Mouse (Mus musculus) midbrain, embryonic 14.5 days (tissue): ENCODE results near the gene Smarce1. TPM values are rescaled to one million over a fixed set of nuclear protein-coding genes. Genes with fewer than 3 reads are reported as not detected.

Source experiments
- ATAC-seq: fragments of 200-750 bp; cut with Nextera tagmentation; 2 replicates; pipeline ENCODE4 v1.8.0; 2017; ENCODE audit warnings: moderate number of reproducible peaks, moderate library complexity; ENCODE audit not compliant: low FRiP score, low TSS enrichment
- DNase-seq: peaks from one replicate; pipeline ENCODE4 v3.0.0-alpha.2; 2015
- H3K27ac ChIP-seq: fragments of 300-500 bp; sonication (generic); replicated peaks from 2 replicates; pipeline ENCODE4 v1.5.1; 2014; ENCODE audit warnings: mild to moderate bottlenecking, low read depth, low read length, moderate library complexity
- H3K27me3 ChIP-seq: fragments of 300-500 bp; sonication (generic); 2 replicates; pipeline ENCODE4 v1.6.1; 2014; ENCODE audit warnings: low read length, control low read depth, mixed read lengths; ENCODE audit not compliant: control insufficient read depth, insufficient read depth
- H3K36me3 ChIP-seq: fragments of 300-500 bp; sonication (generic); 2 replicates; pipeline ENCODE4 v1.6.1; 2014; ENCODE audit warnings: low read length, control low read depth; ENCODE audit not compliant: control insufficient read depth, insufficient read depth
- H3K4me1 ChIP-seq: fragments of 300-500 bp; sonication (generic); 2 replicates; pipeline ENCODE4 v1.6.1; 2014; ENCODE audit warnings: mild to moderate bottlenecking, antibody characterized with exemption, low read length, control low read depth; ENCODE audit not compliant: control insufficient read depth, insufficient read depth
- H3K4me2 ChIP-seq: fragments of 300-500 bp; sonication (generic); 2 replicates; pipeline ENCODE4 v1.6.1; 2014; ENCODE audit warnings: mild to moderate bottlenecking, low read length, moderate library complexity
- H3K4me3 ChIP-seq: fragments of 300-500 bp; sonication (generic); replicated peaks from 2 replicates; pipeline ENCODE4 v1.5.1; 2014; ENCODE audit warnings: low read depth, low read length
- H3K9ac ChIP-seq: fragments of 300-500 bp; sonication (generic); replicated peaks from 2 replicates; pipeline ENCODE4 v1.6.1; 2014; ENCODE audit warnings: mild to moderate bottlenecking, low read length, moderate library complexity
- H3K9me3 ChIP-seq: fragments of 300-500 bp; sonication (generic); 2 replicates; pipeline ENCODE4 v1.6.1; 2016; ENCODE audit warnings: low read length, control low read depth, mixed read lengths; ENCODE audit not compliant: control insufficient read depth
- WGBS: fragments of 180-500 bp; shearing (Covaris S2); extraction: QIAGEN DNeasy Blood & Tissue Kit; methylation state at CpG from one replicate; pipeline ENCODE4 v1.1.7; 2014; 5-methylcytosine and 5-hydroxymethylcytosine counted together
- polyA plus RNA-seq: library from polyadenylated mRNA; unstranded; fragments of >200 nt; fragmentation: Nextera tagmentation; extraction: Ambion mirVana; gene quantifications from 2 replicates; pipeline ENCODE4 v1.2.1, GENCODE M21; 2014

Smarce1 gene
- polyA plus RNA-seq, 1 experiment from 2014 or later = 173 TPM

DNA sequence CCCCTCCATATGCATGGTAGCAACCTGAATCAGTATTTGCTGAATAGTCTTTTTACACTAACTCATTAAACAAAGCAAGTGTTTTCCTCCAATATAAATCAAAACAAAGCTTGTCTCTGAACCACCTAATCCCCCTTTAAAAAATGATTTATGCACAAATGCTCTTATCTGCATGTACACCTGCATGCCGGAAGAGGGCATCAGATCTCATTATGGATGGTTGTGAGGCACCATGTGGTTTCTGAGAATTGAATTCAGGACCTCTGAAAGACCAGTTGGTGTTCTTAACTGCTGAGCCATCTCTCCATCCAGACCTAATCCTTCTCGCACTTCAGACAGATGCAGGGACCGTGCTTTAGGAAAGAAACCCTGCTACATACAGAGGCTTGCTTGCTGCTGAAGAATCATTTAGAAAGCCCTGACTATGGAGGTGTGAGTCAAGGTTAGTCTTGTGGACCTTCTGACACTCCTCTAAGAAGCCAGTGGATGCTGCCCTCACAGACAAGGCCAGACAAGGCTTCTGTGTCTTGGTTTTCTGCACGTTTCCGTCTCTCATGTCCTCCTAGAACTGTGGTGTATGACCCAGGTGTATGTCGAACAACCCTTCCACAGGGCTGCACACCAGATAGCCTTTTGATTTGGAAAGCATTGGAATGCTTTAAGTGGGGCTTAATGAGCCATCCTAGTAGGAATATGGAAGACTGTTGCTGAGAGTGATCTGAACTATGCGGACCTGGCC lies 13.4 kb downstream of the Smarce1 start:
- DNase-seq = no peak
- no peaks in the 10 kb centered on the region for H3K4me1 ChIP-seq
- H3K27ac ChIP-seq = no peak overlapping the region
- no peak overlapping the region for H3K4me2 ChIP-seq
- H3K9ac ChIP-seq = no peak overlapping the region
- H3K4me3 ChIP-seq = no peak overlapping the region
- no peaks in the 10 kb centered on the region for H3K27me3 ChIP-seq
- WGBS = 89% methylated on average over 7 of the region's 7 CpGs
- H3K9me3 ChIP-seq = no peaks in the 10 kb centered on the region
- no peak for ATAC-seq
- peaks cover 90% of the 10 kb centered on the region for H3K36me3 ChIP-seq

GRCm38 (mm10) chr11:99216181-99216580 lies 14.6 kb downstream of the Smarce1 start:
- no peaks in the 10 kb centered on the region for H3K9me3 ChIP-seq
- peaks cover 92% of the 10 kb centered on the region for H3K36me3 ChIP-seq
- no peak overlapping the region for H3K4me3 ChIP-seq
- 97% methylated on average over 3 of the region's 3 CpGs for WGBS
- ATAC-seq = no peak
- DNase-seq = no peak
- no peak overlapping the region for H3K4me2 ChIP-seq
- no peaks in the 10 kb centered on the region for H3K4me1 ChIP-seq
- H3K9ac ChIP-seq = no peak overlapping the region
- no peaks in the 10 kb centered on the region for H3K27me3 ChIP-seq
- H3K27ac ChIP-seq = no peak overlapping the region

GRCm38 (mm10) chr11:99212693-99213092 lies 18.1 kb downstream of the Smarce1 start:
- 88% methylated on average over 7 of the region's 7 CpGs for WGBS
- DNase-seq (no peak), ATAC-seq (no peak)
- Histone ChIP-seq H3K4me3 (no peak overlapping the region), H3K4me1 (no peaks in the 10 kb centered on the region), H3K36me3 (peaks cover 91% of the 10 kb centered on the region), H3K4me2 (no peak overlapping the region), H3K27me3 (no peaks in the 10 kb centered on the region), H3K27ac (no peak overlapping the region), H3K9me3 (no peaks in the 10 kb centered on the region), H3K9ac (no peak overlapping the region)

GRCm38 (mm10) chr11:99211964-99212363 lies 18.9 kb downstream of the Smarce1 start:
- H3K27me3 ChIP-seq = no peaks in the 10 kb centered on the region
- WGBS = 87% methylated on average over 2 of the region's 2 CpGs
- no peak overlapping the region for H3K4me3 ChIP-seq
- peaks cover 83% of the 10 kb centered on the region for H3K36me3 ChIP-seq
- H3K9me3 ChIP-seq = no peaks in the 10 kb centered on the region
- no peak overlapping the region for H3K9ac ChIP-seq
- H3K4me1 ChIP-seq = no peaks in the 10 kb centered on the region
- no peak overlapping the region for H3K4me2 ChIP-seq
- DNase-seq = no peak
- H3K27ac ChIP-seq = no peak overlapping the region
- no peak for ATAC-seq

- Histone ChIP-seq H3K27me3 (no peaks in the 10 kb centered on the region), H3K4me2 (no peak overlapping the region), H3K27ac (no peak overlapping the region), H3K4me3 (no peak overlapping the region), H3K9ac (no peak overlapping the region), H3K9me3 (no peaks in the 10 kb centered on the region), H3K4me1 (no peaks in the 10 kb centered on the region), H3K36me3 (peaks cover 46% of the 10 kb centered on the region)
- 83% methylated on average over 8 of the region's 8 CpGs for WGBS
- ATAC-seq (no peak), DNase-seq (no peak)
Observed at GRCm38 (mm10) chr11:99208105-99208669, 22.6 kb downstream of the Smarce1 start.

GRCm38 (mm10) chr11:99207449-99207848 lies 23.4 kb downstream of the Smarce1 start:
- Histone ChIP-seq H3K27me3 (no peaks in the 10 kb centered on the region), H3K4me3 (no peak overlapping the region), H3K4me2 (no peak overlapping the region), H3K9ac (no peak overlapping the region), H3K36me3 (peaks cover 39% of the 10 kb centered on the region), H3K9me3 (no peaks in the 10 kb centered on the region), H3K4me1 (no peaks in the 10 kb centered on the region), H3K27ac (no peak overlapping the region)
- DNase-seq (no peak), ATAC-seq (no peak)
- 47% methylated on average over 2 of the region's 2 CpGs for WGBS

DNA sequence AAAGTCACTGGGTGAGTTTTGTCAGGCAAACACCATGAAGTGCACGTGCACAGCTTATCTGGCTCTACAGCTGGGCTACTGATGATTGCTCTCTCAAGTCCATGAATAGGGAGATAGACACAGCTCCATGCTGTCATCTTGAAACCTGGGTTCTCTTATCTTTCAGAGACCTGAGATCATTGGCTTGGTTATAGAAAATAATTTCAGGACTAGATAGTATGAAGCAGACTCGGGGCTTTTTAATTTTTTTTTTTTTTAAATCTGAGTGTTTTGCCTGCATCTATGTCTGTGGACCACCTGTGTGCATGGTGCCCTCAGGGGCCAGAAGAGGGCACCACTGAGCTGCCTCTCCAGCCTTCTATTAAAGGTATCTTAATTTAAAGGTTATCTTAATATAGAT lies 23.9 kb downstream of the Smarce1 start:
- no peak overlapping the region for H3K4me3 ChIP-seq
- H3K4me2 ChIP-seq = no peak overlapping the region
- H3K9me3 ChIP-seq = no peaks in the 10 kb centered on the region
- H3K27me3 ChIP-seq = no peaks in the 10 kb centered on the region
- DNase-seq (peak; percentile 61), ATAC-seq (no peak)
- H3K36me3 ChIP-seq = peaks cover 34% of the 10 kb centered on the region
- H3K9ac ChIP-seq = no peak overlapping the region
- no peak overlapping the region for H3K27ac ChIP-seq
- no peaks in the 10 kb centered on the region for H3K4me1 ChIP-seq
- WGBS = 38% methylated on average over 2 of the region's 2 CpGs

DNA sequence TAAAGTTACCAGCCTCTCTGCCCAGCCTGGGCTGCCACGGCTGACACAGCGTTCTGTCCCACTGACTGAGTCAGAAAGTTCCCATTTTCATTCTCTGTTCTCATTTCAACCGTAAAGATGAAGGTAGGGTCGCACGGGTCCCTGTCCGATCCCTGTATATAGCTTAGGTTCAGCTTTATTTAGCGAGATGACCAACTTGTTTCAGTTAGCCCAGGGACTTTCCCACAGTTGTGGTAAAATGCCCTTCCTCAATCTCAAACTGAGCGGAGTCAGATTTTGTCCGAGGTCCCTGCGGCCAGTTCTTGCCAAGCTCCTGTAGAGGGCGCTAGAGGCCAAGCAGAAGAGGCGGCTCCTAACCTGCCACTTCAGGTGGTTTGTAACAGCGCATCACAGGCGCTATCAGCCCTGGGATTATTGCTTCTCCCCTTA lies 41.6 kb downstream of the Smarce1 start:
- 28% methylated on average over 14 of the region's 14 CpGs for WGBS
- no peak overlapping the region for H3K27ac ChIP-seq
- no peak overlapping the region for H3K9ac ChIP-seq
- no peaks in the 10 kb centered on the region for H3K9me3 ChIP-seq
- no peaks in the 10 kb centered on the region for H3K36me3 ChIP-seq
- no peaks in the 10 kb centered on the region for H3K4me1 ChIP-seq
- no peak overlapping the region for H3K4me2 ChIP-seq
- ATAC-seq (no peak), DNase-seq (peak; percentile 77)
- H3K4me3 ChIP-seq = no peak overlapping the region
- no peaks in the 10 kb centered on the region for H3K27me3 ChIP-seq

DNA sequence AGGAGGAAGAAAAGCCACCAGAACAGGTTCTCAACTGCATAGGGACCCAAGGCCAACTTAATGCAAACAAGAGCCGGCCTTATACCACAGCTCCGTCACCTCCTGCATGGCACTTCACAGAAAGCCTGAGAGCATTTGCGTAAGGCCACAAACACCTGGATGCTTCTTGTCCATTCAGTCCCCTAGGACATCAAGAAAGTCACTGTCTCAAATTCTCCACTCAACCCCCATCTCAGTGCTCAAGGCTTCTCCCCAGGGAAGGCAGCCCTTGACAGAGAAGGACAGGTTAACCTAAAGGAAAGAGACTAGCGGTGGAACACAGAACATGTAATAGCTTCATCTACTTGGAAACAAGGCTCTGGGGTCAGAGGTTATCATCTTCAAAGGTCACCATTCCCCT lies 43.5 kb downstream of the Smarce1 start:
- no peak overlapping the region for H3K27ac ChIP-seq
- no peak for ATAC-seq
- H3K4me2 ChIP-seq = no peak overlapping the region
- no peaks in the 10 kb centered on the region for H3K27me3 ChIP-seq
- no peaks in the 10 kb centered on the region for H3K9me3 ChIP-seq
- DNase-seq = no peak
- H3K4me1 ChIP-seq = no peaks in the 10 kb centered on the region
- H3K36me3 ChIP-seq = no peaks in the 10 kb centered on the region
- no peak overlapping the region for H3K4me3 ChIP-seq
- WGBS = 94% methylated on average over 4 of the region's 4 CpGs
- H3K9ac ChIP-seq = no peak overlapping the region
